Mouse (Mus musculus) testis, adult 2 months (tissue): ENCODE data around the gene Wnt4. TPM values are rescaled to one million over a fixed set of nuclear protein-coding genes. Genes with fewer than 3 reads are reported as not detected.

Source experiments
- H3K27ac ChIP-seq: fragments of 200-500 bp; 2 replicates; pipeline ENCODE4 v1.5.1; 2012; ENCODE audit warnings: low read depth, low read length; ENCODE audit not compliant: control insufficient read depth, insufficient read depth
- H3K27me3 ChIP-seq: fragments of 200-500 bp; 2 replicates; pipeline ENCODE4 v1.6.1; 2012; ENCODE audit warnings: mild to moderate bottlenecking, low read length, moderate library complexity; ENCODE audit not compliant: control insufficient read depth, insufficient read depth
- H3K36me3 ChIP-seq: fragments of 200-500 bp; 2 replicates; pipeline ENCODE4 v1.6.1; 2012; ENCODE audit warnings: mild to moderate bottlenecking, low read length; ENCODE audit not compliant: control insufficient read depth, insufficient read depth
- H3K4me1 ChIP-seq: fragments of 200-500 bp; 2 replicates; pipeline ENCODE4 v1.6.1; 2012; ENCODE audit warnings: low read length; ENCODE audit not compliant: control insufficient read depth, insufficient read depth
- H3K4me3 ChIP-seq: fragments of 200-500 bp; 2 replicates; pipeline ENCODE4 v1.5.1; 2012; ENCODE audit warnings: low read depth, mild to moderate bottlenecking, low read length, moderate library complexity, mixed read lengths; ENCODE audit not compliant: control insufficient read depth
- CTCF ChIP-seq: fragments of 200-500 bp; IDR thresholded peaks from 2 replicates; pipeline ENCODE4 v1.5.1; 2012; ENCODE audit warnings: low read depth, mild to moderate bottlenecking, inconsistent platforms, low read length, moderate library complexity; ENCODE audit not compliant: control insufficient read depth, insufficient read depth, insufficient replicate concordance
- POLR2A ChIP-seq: fragments of 200-500 bp; IDR thresholded peaks from 2 replicates; pipeline ENCODE4 v1.6.1; 2012; ENCODE audit warnings: low read depth, mild to moderate bottlenecking, inconsistent platforms, low read length, moderate library complexity; ENCODE audit not compliant: control insufficient read depth
- polyA plus RNA-seq: library from polyadenylated mRNA; depleted of rRNA; stranded (reverse); fragments of >200 nt; gene quantifications from 2 replicates; pipeline ENCODE4 v1.2.3, GENCODE M21; 2012

The Wnt4 gene
- polyA plus RNA-seq, 1 experiment, result 0.05 TPM

DNA sequence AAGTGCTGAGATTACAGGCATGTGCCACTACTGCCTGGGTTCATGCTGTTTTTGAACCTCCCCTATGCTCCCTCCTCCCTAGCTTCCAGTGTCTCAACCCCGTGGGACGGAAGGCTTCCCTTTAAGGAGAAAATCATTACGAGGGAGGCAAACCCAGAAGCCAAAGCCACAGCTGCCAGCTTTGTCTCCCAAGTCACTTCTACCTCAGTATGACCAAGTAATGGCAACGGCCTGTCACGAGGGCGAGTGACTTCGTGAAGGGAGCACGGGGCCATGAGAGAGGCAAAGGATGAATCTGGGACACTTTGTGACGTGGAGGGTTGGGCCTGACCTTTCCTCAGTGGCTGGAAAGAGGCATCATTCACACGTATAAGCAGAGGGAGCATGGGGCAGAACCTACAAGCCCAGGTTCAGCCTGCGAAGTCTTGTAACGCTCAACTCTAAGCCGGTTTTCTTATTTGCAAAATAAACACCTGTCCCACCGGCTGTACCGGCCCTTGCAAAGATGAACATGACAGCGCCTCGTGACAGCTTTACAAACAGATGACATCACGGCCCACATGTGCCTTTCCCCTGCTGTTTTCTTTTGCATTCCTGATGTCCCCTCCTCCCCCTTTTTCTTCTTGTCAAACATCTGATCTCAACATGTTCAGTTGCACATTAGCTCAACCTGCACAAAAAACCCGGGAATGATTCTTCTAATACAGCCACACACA, 29.9 kb downstream of the Wnt4 start:
- H3K27me3 ChIP-seq, result no peaks in the 10 kb centered on the region
- H3K27ac ChIP-seq, result no peak overlapping the region
- H3K4me1 ChIP-seq, result no peaks in the 10 kb centered on the region; the same call in 1 of the 2 replicates
- no peak for TF ChIP-seq CTCF
- TF ChIP-seq POLR2A, result no peak
- H3K4me3 ChIP-seq, result no peak overlapping the region
- no peaks in the 10 kb centered on the region for H3K36me3 ChIP-seq

DNA sequence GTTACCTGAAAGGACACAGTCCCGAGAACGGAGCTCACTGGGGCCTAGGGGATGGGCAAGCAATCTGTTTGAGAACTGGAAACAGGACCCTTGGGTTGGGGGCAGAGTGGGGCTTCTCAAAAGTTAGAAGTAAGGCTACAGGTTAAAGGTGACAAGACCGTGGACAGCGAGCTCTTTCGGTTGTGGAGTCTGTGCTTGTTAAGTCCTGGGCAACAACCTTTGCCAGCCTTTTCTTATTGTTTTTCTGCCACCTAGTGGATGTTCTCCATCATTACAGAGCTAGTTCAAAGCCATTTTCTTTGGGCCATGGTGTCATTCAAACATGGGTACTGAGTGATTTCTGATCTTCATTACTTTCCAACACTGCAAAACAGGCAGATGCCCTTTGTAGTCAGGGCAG, 31.1 kb downstream of the Wnt4 start:
- H3K4me3 ChIP-seq, result no peak overlapping the region
- no peak overlapping the region for H3K27ac ChIP-seq
- no peaks in the 10 kb centered on the region; the same call in 1 of the 2 replicates for H3K4me1 ChIP-seq
- H3K27me3 ChIP-seq, result no peaks in the 10 kb centered on the region
- no peak for TF ChIP-seq POLR2A
- TF ChIP-seq CTCF, result no peak; the same call in 1 of the 2 replicates
- no peaks in the 10 kb centered on the region for H3K36me3 ChIP-seq

DNA sequence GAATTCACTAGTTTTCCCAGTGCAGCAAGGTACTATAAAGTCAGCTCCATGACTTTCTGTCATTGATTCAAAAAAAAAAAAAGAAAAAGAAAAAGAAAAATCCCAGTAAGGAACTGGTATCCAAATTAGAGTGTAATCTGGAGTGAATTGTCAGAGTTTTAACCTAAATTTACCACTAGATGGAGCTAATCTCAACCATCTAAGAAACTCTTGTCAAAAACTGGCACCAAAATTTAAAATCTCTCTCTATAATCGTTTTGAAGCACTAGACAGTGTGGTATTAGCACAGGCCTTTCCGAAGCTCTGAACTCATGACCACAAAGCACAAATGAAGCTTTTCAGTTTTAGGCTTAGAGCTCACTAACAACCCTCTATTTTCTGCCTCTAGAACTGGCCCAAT, 36.2 kb downstream of the Wnt4 start:
- Histone ChIP-seq H3K27ac (no peak overlapping the region), H3K27me3 (no peaks in the 10 kb centered on the region), H3K36me3 (no peaks in the 10 kb centered on the region), H3K4me3 (no peak overlapping the region), H3K4me1 (no peaks in the 10 kb centered on the region)
- TF ChIP-seq CTCF (no peak), POLR2A (no peak)

DNA sequence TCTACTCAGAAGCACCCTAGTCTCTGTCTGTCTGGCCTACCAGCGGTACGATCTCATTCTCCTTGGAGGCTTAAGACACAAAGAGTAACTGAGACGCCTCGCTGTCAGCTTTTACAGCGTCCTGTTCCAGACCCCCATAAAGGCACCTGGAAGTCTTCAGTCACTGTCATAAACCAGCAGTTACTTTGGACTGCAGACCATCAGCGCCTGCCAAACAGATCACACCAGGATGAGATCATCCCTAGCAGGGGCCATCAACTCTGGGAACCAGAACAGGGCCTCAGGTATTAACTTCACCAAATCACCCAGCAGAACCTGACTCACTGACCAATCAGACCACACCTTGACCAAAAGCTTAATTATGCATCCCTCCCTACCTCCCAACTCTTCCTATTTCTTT, 37.3 kb downstream of the Wnt4 start:
- Histone ChIP-seq H3K36me3 (no peaks in the 10 kb centered on the region; the same call in 1 of the 2 replicates), H3K4me1 (no peaks in the 10 kb centered on the region), H3K4me3 (no peak overlapping the region), H3K27ac (no peak overlapping the region), H3K27me3 (no peaks in the 10 kb centered on the region)
- no peak for TF ChIP-seq CTCF
- TF ChIP-seq POLR2A, result no peak

DNA sequence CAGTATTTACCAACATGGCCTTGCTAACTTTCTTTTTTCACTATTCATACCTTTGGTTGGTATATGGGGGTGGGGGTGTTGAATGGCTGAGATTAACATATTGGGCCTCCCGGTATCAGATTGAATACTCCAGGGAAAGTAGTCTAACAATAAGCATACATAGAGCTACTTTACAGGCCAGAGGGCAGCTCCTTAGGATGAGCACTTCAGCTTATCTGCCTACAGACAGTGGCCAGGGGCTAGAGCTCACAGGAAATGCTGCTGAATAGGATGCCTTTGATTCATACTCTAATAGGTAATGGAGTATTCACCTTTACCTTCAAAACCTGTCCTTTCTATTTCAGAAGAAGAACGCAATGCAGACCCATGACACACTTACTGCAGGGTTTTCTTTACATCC, 37.8 kb downstream of the Wnt4 start:
- Histone ChIP-seq H3K4me3 (no peak overlapping the region), H3K27me3 (no peaks in the 10 kb centered on the region), H3K27ac (no peak overlapping the region), H3K4me1 (no peaks in the 10 kb centered on the region), H3K36me3 (no peaks in the 10 kb centered on the region; the same call in 1 of the 2 replicates)
- TF ChIP-seq CTCF (no peak), POLR2A (no peak)

DNA sequence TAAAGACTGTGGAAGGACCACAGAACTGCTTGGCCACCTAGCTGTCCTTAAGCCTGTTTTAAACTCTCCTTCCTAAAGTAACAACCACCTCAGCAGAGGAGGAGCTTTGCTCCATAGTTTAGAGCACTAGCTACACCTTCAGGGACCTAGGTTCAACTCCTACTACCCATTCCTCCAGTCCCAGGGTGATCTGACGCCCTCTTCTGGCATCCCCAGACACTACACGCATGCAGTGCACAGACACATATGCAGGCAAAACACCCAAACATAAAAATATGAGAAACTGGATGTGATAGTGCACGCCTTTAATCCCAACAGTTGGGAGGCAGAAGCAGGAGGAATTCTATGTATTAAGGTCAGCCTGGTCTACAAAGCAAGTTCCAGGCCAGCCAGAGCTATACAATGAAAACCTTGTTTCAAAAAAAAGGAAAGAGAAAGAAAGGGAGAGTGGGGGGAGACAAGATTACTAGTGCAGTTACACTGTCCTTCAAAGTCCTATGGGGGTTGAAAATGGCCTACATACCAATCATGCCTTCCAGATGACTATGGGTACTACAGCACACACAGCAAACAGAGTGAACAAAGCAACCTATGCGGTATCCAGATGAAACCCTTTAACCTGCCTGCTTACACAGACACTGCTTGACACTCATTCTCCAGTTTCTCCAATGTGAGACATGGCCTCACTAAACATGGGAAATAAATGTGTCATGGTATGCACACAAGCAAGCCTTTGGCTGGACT, 38.9 kb downstream of the Wnt4 start:
- H3K36me3 ChIP-seq, result no peaks in the 10 kb centered on the region; the same call in 1 of the 2 replicates
- no peak overlapping the region for H3K27ac ChIP-seq
- TF ChIP-seq CTCF (no peak), POLR2A (no peak)
- no peaks in the 10 kb centered on the region for H3K27me3 ChIP-seq
- H3K4me1 ChIP-seq, result no peaks in the 10 kb centered on the region
- H3K4me3 ChIP-seq, result no peak overlapping the region

DNA sequence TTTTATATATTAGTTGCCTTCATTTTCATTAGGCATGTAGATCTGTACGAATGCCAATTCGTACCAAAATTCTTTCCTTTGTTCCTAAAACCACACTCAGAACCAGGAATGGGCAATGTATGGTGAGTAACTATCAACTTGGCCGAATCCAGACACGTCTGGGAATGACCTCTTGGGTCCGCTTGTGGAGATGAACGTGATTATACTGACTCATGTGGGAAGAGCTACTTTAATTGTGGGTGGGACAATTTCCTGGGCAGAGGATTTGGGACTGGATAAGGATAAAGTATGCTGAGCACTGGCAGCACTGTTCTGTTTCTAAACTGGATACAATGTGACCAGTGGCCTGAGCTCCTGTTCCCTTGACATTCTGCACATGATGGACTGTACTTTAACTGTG, 47.6 kb downstream of the Wnt4 start:
- H3K27me3 ChIP-seq, result no peaks in the 10 kb centered on the region
- H3K4me3 ChIP-seq, result no peak overlapping the region
- TF ChIP-seq CTCF (no peak), POLR2A (no peak)
- 0 out of 2 replicates have a peak, but pooled peaks cover 3% of the 10 kb centered on the region for H3K36me3 ChIP-seq
- H3K27ac ChIP-seq, result no peak overlapping the region
- no peaks in the 10 kb centered on the region for H3K4me1 ChIP-seq
